Mouse (Mus musculus): Measurements from ENCODE around the gene Olfr1037. TPM values are rescaled to one million over a fixed set of nuclear protein-coding genes. Genes with fewer than 3 reads are reported as not detected.
"Not testable (repeated sequence)": the region's sequence is repeated elsewhere in the genome, so short reads cannot be mapped to it uniquely, and the experiment has no call there.

The Olfr1037 gene
- polyA plus RNA-seq (2016; fragmentation: Nextera tagmentation; extraction: Ambion mirVana): not detected in 2 replicates

DNA sequence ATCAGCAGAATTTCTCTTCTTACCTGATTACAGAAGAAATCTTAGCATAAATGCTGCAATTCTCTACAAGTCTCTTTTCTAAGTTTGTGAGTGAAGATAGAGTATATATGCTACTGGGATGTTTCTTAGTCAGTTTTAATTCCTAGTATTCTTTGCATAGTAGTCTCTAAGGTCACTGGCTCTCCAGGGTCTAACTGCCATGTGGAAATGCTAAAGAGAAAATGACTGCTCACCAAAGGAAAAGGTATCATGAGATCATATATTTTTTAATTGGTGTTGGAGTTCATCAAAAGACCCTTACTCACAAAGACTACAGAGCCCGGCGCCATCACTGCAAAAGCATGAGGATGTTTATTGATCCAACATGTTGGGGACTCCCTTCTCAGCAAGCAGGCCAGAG, at the start of gene Olfr1037:
TSS of gene Olfr1037 (minus strand) at position 101 of the 400 bp plus-strand sequence.
- no peaks in the 10 kb centered on the region for H3K4me1 ChIP-seq (replicated peaks)
- H3K4me2 ChIP-seq: no peak within 1 kb of the TSS
- no peak for ATAC-seq (ENCODE audit: insufficient number of reproducible peaks, low FRiP score)
- 82% methylated on average over 2 of the region's 2 CpGs for WGBS
- no peaks in the 10 kb centered on the region for H3K27me3 ChIP-seq (replicated peaks)
- no peak within 1 kb of the TSS for H3K9ac ChIP-seq
- no peak within 1 kb of the TSS for H3K27ac ChIP-seq (ENCODE audit: poor library complexity, severe bottlenecking)
- H3K36me3 ChIP-seq: no peaks in the 10 kb centered on the region
- no peak within 1 kb of the TSS for H3K4me3 ChIP-seq
- no peaks in the 10 kb centered on the region for H3K9me3 ChIP-seq (replicated peaks)

DNA sequence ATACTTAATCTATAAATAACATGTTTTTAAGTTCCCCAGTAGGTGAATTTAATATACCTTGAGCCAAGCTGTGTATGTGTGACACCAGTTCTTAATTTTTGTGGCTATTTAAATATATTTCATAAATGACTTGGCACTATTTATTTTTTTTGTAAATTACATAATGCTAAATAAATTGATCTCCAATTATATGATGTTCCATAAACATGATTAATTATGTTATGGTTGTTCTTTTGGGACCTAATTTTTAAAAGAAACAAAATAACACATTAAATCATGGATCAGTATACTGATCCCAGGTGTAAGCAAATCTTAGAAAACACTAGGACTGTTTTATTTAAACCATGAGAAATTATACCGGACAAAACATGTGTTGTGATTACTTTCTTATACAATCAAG, 48.6 kb upstream of the Olfr1037 start, which contains the start of gene Olfr1039:
TSS of gene Olfr1039 (minus strand) at position 101 of the 400 bp plus-strand sequence.
- ATAC-seq (ENCODE audit: insufficient number of reproducible peaks, low FRiP score): no peak
- H3K9me3 ChIP-seq (replicated peaks): no peaks in the 10 kb centered on the region
- WGBS: 81% methylated on average over 1 of the region's 1 CpGs

DNA sequence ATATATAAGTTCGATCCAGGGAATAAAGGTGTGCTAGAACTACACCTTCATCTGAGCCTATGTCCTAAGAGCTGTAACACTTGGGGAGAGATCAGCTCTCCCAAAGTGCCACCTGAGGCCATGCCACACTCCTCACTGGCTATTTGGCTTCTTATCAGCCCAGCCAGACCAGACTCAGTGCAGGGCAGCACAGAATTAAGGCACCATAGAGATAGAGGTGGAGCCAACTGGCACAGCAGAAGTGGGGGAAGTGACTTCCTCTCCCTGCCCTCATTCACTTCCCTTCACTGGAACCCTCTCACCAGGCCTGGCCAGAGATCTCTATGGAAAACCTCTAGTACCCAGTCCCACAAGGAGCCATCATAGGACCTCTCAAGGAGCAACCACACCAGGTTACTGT, 6.7 kb downstream of the Olfr1037 start:
- not testable (repeated sequence) for H3K9ac ChIP-seq; H3K4me3 ChIP-seq; H3K36me3 ChIP-seq; ATAC-seq (ENCODE audit: insufficient number of reproducible peaks, low FRiP score); H3K27me3 ChIP-seq (replicated peaks); H3K9me3 ChIP-seq (replicated peaks); H3K4me1 ChIP-seq (replicated peaks); H3K4me2 ChIP-seq; H3K27ac ChIP-seq (ENCODE audit: poor library complexity, severe bottlenecking)
- WGBS: 75% methylated on average over 1 of the region's 1 CpGs

More for the DNA sequence above, 48.6 kb upstream of the Olfr1037 start, which contains the start of gene Olfr1039:
- no peaks in the 10 kb centered on the region for H3K27me3 ChIP-seq (replicated peaks)
- no peak within 1 kb of the TSS for H3K27ac ChIP-seq (ENCODE audit: poor library complexity, severe bottlenecking)
- H3K4me3 ChIP-seq: no peak within 1 kb of the TSS
- no peak within 1 kb of the TSS for H3K4me2 ChIP-seq
- H3K9ac ChIP-seq: no peak within 1 kb of the TSS
- H3K4me1 ChIP-seq (replicated peaks): no peaks in the 10 kb centered on the region
- no peaks in the 10 kb centered on the region for H3K36me3 ChIP-seq

DNA sequence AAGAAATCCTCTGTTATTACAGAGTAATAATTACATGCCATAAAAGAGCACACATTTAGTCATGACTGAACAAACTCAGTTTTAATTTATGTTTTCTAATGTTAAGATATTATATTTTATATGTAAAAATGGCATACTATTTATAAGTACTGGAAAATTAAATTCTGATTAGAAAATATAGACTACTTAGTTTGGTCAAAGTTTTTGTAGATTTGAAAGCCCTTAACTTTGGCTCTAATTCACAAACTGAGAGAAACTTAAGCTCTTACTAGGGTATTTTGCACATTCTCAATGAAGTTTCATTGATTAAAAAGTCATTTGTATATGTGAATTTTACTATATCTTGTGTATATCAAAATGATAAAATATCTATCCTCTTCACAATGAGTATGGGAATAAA, 13.5 kb downstream of the Olfr1037 start, which contains the start of gene Olfr1036:
TSS of gene Olfr1036 (plus strand) at position 301 of the 400 bp plus-strand sequence.
- H3K27ac ChIP-seq (ENCODE audit: poor library complexity, severe bottlenecking); H3K4me3 ChIP-seq; H3K4me2 ChIP-seq: not testable (repeated sequence)

DNA sequence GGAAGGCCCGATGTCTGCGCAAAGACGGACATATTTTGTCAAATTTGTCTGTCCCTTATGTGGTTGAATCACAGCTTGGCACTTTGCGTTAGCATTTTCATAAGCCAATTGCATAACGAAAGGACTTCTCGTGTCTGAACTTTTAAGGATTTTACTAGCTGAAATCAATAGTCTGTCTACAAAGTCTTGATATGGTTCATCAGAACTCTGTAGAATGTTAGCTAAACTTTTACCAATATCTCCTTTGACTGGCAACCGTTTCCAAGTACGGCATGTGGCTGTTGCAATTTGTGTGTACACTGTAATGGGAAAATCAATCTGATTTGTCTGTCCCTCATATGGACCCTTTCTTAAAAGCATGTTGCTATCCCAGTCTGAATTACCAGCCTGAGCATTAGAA, 17.0 kb downstream of the Olfr1037 start:
- H3K4me3 ChIP-seq: no peak overlapping the region
- ATAC-seq (ENCODE audit: insufficient number of reproducible peaks, low FRiP score): no peak
- no peak overlapping the region for H3K9ac ChIP-seq
- no peak overlapping the region for H3K27ac ChIP-seq (ENCODE audit: poor library complexity, severe bottlenecking)
- H3K9me3 ChIP-seq (replicated peaks): peaks cover 3% of the 10 kb centered on the region
- H3K36me3 ChIP-seq: no peaks in the 10 kb centered on the region
- H3K4me1 ChIP-seq (replicated peaks): no peaks in the 10 kb centered on the region
- 87% methylated on average over 8 of the region's 8 CpGs for WGBS
- no peak overlapping the region for H3K4me2 ChIP-seq
- no peaks in the 10 kb centered on the region for H3K27me3 ChIP-seq (replicated peaks)

More for the DNA sequence above, 13.5 kb downstream of the Olfr1037 start, which contains the start of gene Olfr1036:
- H3K9ac ChIP-seq; H3K27me3 ChIP-seq (replicated peaks); H3K36me3 ChIP-seq; H3K9me3 ChIP-seq (replicated peaks); H3K4me1 ChIP-seq (replicated peaks); ATAC-seq (ENCODE audit: insufficient number of reproducible peaks, low FRiP score): not testable (repeated sequence)

DNA sequence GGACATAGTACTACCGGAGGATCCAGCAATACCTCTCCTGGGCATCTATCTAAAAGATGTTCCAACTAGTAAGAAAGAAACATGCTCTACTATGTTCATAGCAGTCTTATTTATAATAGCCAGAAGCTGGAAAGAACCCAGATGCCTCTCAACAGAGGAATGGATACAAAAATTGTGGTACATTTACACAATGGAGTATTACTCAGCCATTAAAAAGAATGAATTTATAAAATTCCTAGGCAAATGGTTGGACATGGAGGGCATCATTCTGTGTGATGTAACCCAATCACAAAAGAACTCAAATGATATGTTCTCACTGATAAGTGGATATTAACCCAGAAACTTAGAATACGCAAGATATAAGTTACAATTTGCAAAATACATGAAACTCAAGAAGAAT, 23.4 kb downstream of the Olfr1037 start:
- ATAC-seq (ENCODE audit: insufficient number of reproducible peaks, low FRiP score); H3K4me2 ChIP-seq; H3K4me1 ChIP-seq (replicated peaks); H3K9ac ChIP-seq; H3K27me3 ChIP-seq (replicated peaks); H3K9me3 ChIP-seq (replicated peaks); H3K4me3 ChIP-seq; H3K27ac ChIP-seq (ENCODE audit: poor library complexity, severe bottlenecking); H3K36me3 ChIP-seq: not testable (repeated sequence)
- WGBS: 90% methylated on average over 2 of the region's 2 CpGs

DNA sequence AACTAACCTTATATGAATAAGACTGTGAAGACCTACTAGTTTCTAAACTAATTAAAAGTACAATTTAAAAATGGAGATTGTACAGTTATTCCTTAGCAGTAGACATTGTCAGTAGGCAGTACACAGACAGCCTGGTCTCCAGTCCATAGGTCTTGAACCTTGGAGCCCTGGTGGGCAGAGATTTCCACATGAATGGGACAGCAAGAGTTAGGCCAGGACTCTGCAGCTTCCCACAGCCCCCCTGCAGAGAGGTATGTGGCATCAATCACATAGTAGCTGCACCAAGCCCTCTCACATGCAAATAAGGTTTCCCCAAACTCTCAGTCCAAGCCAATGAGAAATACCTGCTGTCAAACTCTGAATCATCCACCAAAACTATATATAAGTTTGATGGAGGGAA, 36.4 kb downstream of the Olfr1037 start:
- H3K4me2 ChIP-seq; H3K9me3 ChIP-seq (replicated peaks); H3K9ac ChIP-seq; H3K36me3 ChIP-seq; H3K4me1 ChIP-seq (replicated peaks); H3K27ac ChIP-seq (ENCODE audit: poor library complexity, severe bottlenecking); H3K27me3 ChIP-seq (replicated peaks); H3K4me3 ChIP-seq; ATAC-seq (ENCODE audit: insufficient number of reproducible peaks, low FRiP score): not testable (repeated sequence)

DNA sequence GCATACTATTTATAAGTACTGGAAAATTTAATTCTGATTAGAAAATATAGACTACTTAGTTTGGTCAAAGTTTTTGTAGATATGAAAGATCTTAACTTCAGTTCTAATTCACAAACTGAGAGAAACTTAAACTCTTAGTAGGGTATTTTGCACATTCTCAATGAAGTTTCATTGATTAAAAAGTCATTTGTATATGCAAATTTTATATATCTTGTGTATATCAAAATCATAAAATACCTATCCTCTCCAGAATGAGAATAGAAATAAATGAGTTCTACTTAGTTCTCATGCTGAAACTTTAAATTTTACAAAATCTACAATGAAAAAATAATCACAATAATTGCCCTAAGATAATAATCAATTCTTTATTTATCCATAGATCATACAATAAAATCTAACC, 41.6 kb downstream of the Olfr1037 start, which contains the start of gene Olfr1034:
TSS of gene Olfr1034 (plus strand) at position 301 of the 400 bp plus-strand sequence.
- Histone ChIP-seq H3K4me1 (replicated peaks) (no peaks in the 10 kb centered on the region), H3K4me3 (no peak within 1 kb of the TSS), H3K4me2 (no peak within 1 kb of the TSS), H3K36me3 (no peaks in the 10 kb centered on the region), H3K27me3 (replicated peaks) (no peaks in the 10 kb centered on the region), H3K9me3 (replicated peaks) (no peaks in the 10 kb centered on the region), H3K27ac (ENCODE audit: poor library complexity, severe bottlenecking) (no peak within 1 kb of the TSS), H3K9ac (no peak within 1 kb of the TSS)
- no peak for ATAC-seq (ENCODE audit: insufficient number of reproducible peaks, low FRiP score)

Other genes with a start within 250 kb of the Olfr1037 start
- not detected in 2 replicates for gene Olfr1019, start 241.9 kb downstream of the Olfr1037 start, polyA plus RNA-seq (2016; fragmentation: Nextera tagmentation; extraction: Ambion mirVana)
- not detected in 2 replicates for gene Olfr1020, start 240.4 kb downstream of the Olfr1037 start, polyA plus RNA-seq (2016; fragmentation: Nextera tagmentation; extraction: Ambion mirVana)
- not detected in 2 replicates for gene Olfr1022, start 218.8 kb downstream of the Olfr1037 start, polyA plus RNA-seq (2016; fragmentation: Nextera tagmentation; extraction: Ambion mirVana)
- not detected in 2 replicates for gene Olfr1023, start 201.7 kb downstream of the Olfr1037 start, polyA plus RNA-seq (2016; fragmentation: Nextera tagmentation; extraction: Ambion mirVana)
- gene Olfr1024, start 182.3 kb downstream of the Olfr1037 start, polyA plus RNA-seq (2016; fragmentation: Nextera tagmentation; extraction: Ambion mirVana): not detected in 2 replicates
- gene Olfr1025-ps1, start 172.2 kb downstream of the Olfr1037 start, polyA plus RNA-seq (2016; fragmentation: Nextera tagmentation; extraction: Ambion mirVana): not detected in 2 replicates
- not detected in 2 replicates for gene Olfr1026, start 165.8 kb downstream of the Olfr1037 start, polyA plus RNA-seq (2016; fragmentation: Nextera tagmentation; extraction: Ambion mirVana)
- not detected in 2 replicates for gene Olfr1028, start 136.9 kb downstream of the Olfr1037 start, polyA plus RNA-seq (2016; fragmentation: Nextera tagmentation; extraction: Ambion mirVana)
- not detected in 2 replicates for gene Olfr1029, start 113.5 kb downstream of the Olfr1037 start, polyA plus RNA-seq (2016; fragmentation: Nextera tagmentation; extraction: Ambion mirVana)
- not detected in 2 replicates for gene Olfr1030, start 108.1 kb downstream of the Olfr1037 start, polyA plus RNA-seq (2016; fragmentation: Nextera tagmentation; extraction: Ambion mirVana)
- gene Olfr1031, start 97.1 kb downstream of the Olfr1037 start, polyA plus RNA-seq (2016; fragmentation: Nextera tagmentation; extraction: Ambion mirVana): not detected in 2 replicates
- not detected in 2 replicates for gene Olfr1032, start 81.8 kb downstream of the Olfr1037 start, polyA plus RNA-seq (2016; fragmentation: Nextera tagmentation; extraction: Ambion mirVana)
- 1.3 and 1.4 TPM in 2 replicates for gene Olfr1033, start 66.8 kb downstream of the Olfr1037 start, polyA plus RNA-seq (2016; fragmentation: Nextera tagmentation; extraction: Ambion mirVana)
- not detected in 2 replicates for gene Olfr1034, start 41.5 kb downstream of the Olfr1037 start, polyA plus RNA-seq (2016; fragmentation: Nextera tagmentation; extraction: Ambion mirVana)
- gene Olfr1036, start 13.4 kb downstream of the Olfr1037 start, polyA plus RNA-seq (2016; fragmentation: Nextera tagmentation; extraction: Ambion mirVana): not detected in 2 replicates
- not detected in 2 replicates for gene Olfr1039, start 48.5 kb upstream of the Olfr1037 start, polyA plus RNA-seq (2016; fragmentation: Nextera tagmentation; extraction: Ambion mirVana)
- not detected in 2 replicates for gene Olfr1040, start 59.3 kb upstream of the Olfr1037 start, polyA plus RNA-seq (2016; fragmentation: Nextera tagmentation; extraction: Ambion mirVana)
- gene Olfr1042, start 74.5 kb upstream of the Olfr1037 start, polyA plus RNA-seq (2016; fragmentation: Nextera tagmentation; extraction: Ambion mirVana): not detected in 2 replicates
- gene Olfr1043, start 80.1 kb upstream of the Olfr1037 start, polyA plus RNA-seq (2016; fragmentation: Nextera tagmentation; extraction: Ambion mirVana): not detected in 2 replicates
- not detected in 2 replicates for gene Olfr1044, start 90.4 kb upstream of the Olfr1037 start, polyA plus RNA-seq (2016; fragmentation: Nextera tagmentation; extraction: Ambion mirVana)
- not detected in 2 replicates for gene Olfr52, start 98.3 kb upstream of the Olfr1037 start, polyA plus RNA-seq (2016; fragmentation: Nextera tagmentation; extraction: Ambion mirVana)
- gene Olfr1045, start 115.6 kb upstream of the Olfr1037 start, polyA plus RNA-seq (2016; fragmentation: Nextera tagmentation; extraction: Ambion mirVana): not detected in 2 replicates
- not detected in 2 replicates for gene Olfr1046, start 131.9 kb upstream of the Olfr1037 start, polyA plus RNA-seq (2016; fragmentation: Nextera tagmentation; extraction: Ambion mirVana)
- gene Olfr1047, start 144.0 kb upstream of the Olfr1037 start, polyA plus RNA-seq (2016; fragmentation: Nextera tagmentation; extraction: Ambion mirVana): not detected in 2 replicates
- gene Olfr1048, start 152.9 kb upstream of the Olfr1037 start, polyA plus RNA-seq (2016; fragmentation: Nextera tagmentation; extraction: Ambion mirVana): not detected in 2 replicates
- gene Olfr1049, start 170.9 kb upstream of the Olfr1037 start, polyA plus RNA-seq (2016; fragmentation: Nextera tagmentation; extraction: Ambion mirVana): not detected in 2 replicates
- gene Olfr1051, start 191.7 kb upstream of the Olfr1037 start, polyA plus RNA-seq (2016; fragmentation: Nextera tagmentation; extraction: Ambion mirVana): not detected in 2 replicates
- not detected in 2 replicates for gene Olfr1052, start 205.1 kb upstream of the Olfr1037 start, polyA plus RNA-seq (2016; fragmentation: Nextera tagmentation; extraction: Ambion mirVana)
- gene Olfr1053, start 227.9 kb upstream of the Olfr1037 start, polyA plus RNA-seq (2016; fragmentation: Nextera tagmentation; extraction: Ambion mirVana): not detected in 2 replicates
- gene Olfr1054, start 248.0 kb upstream of the Olfr1037 start, polyA plus RNA-seq (2016; fragmentation: Nextera tagmentation; extraction: Ambion mirVana): not detected in 2 replicates

All from heart, embryonic 12.5 days (tissue).